Mouse (Mus musculus): ENCODE measurements around the gene Eif3a. TPM values are rescaled to one million over a fixed set of nuclear protein-coding genes. Genes with fewer than 3 reads are reported as not detected.

Eif3a gene
- 81.1 and 83.9 TPM in 2 replicates for polyA plus RNA-seq (2015; fragmentation: Nextera tagmentation; extraction: Ambion mirVana)

DNA sequence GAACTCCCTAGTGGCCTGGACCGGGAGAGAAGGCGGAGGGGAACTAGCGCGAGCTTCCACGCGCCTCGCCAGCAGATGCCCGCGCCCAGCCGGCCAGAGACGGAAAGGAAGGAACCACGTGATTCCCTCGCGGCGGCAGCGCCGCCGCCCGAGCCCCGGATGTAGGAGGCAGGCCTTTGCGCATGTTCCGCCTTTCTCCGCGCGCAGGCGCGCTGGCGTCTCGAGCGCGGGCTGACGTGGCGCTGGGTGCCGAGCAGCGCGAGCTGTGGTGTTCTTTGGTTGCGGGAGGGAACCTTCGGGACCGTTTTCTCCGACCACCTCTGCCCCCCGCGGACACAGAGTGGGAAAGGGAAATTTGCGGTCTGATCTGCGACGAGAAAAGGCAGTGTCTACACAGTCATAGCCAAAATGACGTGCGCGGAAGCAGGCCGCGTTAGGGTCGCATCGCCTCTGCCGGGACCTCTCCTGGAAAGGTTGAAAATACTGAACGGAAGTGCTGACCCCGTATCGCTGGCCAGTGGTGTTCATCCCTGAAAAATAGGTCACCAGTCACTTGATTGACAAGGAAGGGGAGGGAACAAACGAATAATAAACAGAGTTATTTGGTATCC is at the start of gene Eif3a:
Eif3a (minus strand) TSS at position 108 of the 611 bp plus-strand sequence.

DNA sequence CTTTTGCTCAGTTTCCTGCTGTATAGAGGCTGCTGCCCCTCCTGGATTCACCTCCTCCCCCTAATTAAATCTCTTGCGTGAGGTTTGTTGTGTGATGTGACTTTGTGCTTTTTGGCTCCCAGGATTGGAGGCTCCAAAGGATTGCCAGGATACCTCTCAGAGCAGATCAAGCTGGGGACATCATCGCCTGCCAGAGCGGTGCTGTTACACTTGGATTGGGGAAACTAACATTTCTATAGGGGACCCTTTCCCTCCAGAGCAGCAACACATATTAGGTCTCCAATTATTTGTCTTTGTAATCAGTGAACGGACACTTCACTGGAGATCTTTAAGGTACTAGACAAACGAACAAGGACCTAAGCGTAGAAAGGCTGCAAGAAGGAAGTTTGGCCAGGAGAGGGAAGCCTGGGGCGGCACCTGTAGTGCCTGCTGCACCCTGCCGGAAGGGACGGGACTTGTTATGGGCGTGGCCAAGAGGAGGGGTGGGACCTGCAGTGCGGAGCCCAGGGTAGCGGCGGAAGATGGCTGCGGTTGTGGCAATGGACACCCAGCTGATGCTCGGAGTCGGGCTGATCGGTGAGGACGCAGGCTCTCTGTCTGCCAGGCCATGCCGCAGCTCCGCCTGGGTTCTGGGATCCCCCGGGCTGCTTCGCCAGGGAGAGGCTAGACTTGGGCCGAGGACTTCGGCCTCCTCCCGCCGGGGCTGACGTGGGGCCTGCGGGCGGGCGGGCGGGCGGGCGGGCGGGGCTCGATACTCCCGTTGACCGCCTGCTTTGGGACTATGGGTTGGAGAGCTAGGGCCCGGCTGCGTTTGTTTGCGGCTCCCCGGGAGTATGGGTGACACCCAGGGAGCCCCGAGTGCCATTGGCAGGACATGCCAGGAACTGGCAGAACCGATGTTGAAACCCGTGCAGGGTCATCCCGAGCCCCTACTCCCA is 20.9 kb upstream of the Eif3a start, which contains the start of gene Fam45a:
Fam45a (plus strand) TSS at position 488 of the 938 bp plus-strand sequence.

DNA sequence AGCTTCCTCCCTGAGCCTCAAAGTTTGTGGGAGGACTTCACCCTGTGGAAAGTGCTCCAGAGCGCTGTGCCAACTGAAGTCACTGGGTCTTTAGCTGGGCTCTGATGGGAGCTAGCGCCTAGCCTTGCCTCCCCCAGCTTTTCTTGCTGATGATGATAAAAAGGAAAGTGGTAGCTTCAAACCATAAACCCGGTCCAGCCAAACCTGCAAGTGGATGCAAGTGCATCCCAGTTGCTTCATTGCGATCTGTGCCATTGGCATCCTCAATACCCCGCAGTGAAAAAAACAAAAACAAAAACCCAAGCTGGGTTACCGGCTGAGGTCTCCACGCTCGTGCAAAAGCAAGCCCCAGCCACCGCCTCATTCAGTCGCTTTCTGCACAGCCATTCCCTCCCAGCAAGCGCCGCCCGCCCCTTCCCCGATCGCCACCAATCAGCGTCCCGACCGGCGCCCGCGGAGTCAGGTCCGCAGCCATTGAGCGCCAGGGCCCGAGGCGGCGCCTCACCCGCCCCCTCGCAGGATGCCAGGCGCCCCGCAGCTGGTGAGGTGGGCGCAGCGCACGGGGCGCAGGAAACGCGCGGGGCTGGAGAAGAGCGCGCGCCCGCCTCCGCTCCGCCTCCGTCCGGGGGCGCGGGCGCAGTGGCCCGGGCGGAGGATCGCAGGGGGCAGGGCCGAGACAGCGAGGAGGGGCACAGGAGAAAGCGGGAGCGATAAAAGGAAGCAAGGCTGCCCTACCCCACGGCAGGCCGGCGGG is 34.8 kb downstream of the Eif3a start, which contains the start of gene Nanos1:
Nanos1 (plus strand) TSS at position 550 of the 754 bp plus-strand sequence.

Small RNAs within 50 kb of the gene (microRNA-seq; reads per million reads assigned to microRNA genes)
- gene mmu-mir-3084-1 = not detected

Other genes with a start within 250 kb of the Eif3a start
- gene Cacul1, start 209.6 kb downstream of the Eif3a start, polyA plus RNA-seq (2015; fragmentation: Nextera tagmentation; extraction: Ambion mirVana) = 15.9 and 19.3 TPM in 2 replicates
- gene Nanos1, start 34.7 kb downstream of the Eif3a start, polyA plus RNA-seq (2015; fragmentation: Nextera tagmentation; extraction: Ambion mirVana) = 16.6 TPM in 2 replicates
- 38.1 and 38.8 TPM in 2 replicates for gene Fam45a, start 20.9 kb upstream of the Eif3a start, polyA plus RNA-seq (2015; fragmentation: Nextera tagmentation; extraction: Ambion mirVana)
- 11.6 TPM in 2 replicates for gene Sfxn4, start 70.8 kb upstream of the Eif3a start, polyA plus RNA-seq (2015; fragmentation: Nextera tagmentation; extraction: Ambion mirVana)
- 135 and 148 TPM in 2 replicates for gene Prdx3, start 83.9 kb upstream of the Eif3a start, polyA plus RNA-seq (2015; fragmentation: Nextera tagmentation; extraction: Ambion mirVana)
- gene Grk5, start 99.1 kb upstream of the Eif3a start, polyA plus RNA-seq (2015; fragmentation: Nextera tagmentation; extraction: Ambion mirVana) = 2.3 and 2.5 TPM in 2 replicates

Data from neural tube, postnatal 0 days (tissue).